Mouse (Mus musculus) hindbrain, embryonic 13.5 days (tissue): ENCODE measurements around the gene Arhgef26. TPM values are rescaled to one million over a fixed set of nuclear protein-coding genes. Genes with fewer than 3 reads are reported as not detected.

ENCODE experiments used
- ATAC-seq: fragments of 200-750 bp; cut with Nextera tagmentation; 2 replicates; pipeline ENCODE4 v1.8.0; 2017; ENCODE audit warnings: moderate TSS enrichment; ENCODE audit not compliant: low FRiP score
- H3K27ac ChIP-seq: fragments of 300-500 bp; sonication (generic); 2 replicates; pipeline ENCODE4 v1.5.1; 2015; ENCODE audit warnings: inconsistent platforms, mild to moderate bottlenecking, moderate library complexity
- H3K27me3 ChIP-seq: fragments of 300-500 bp; sonication (generic); 2 replicates; pipeline ENCODE4 v1.6.1; 2015; ENCODE audit warnings: mild to moderate bottlenecking, inconsistent platforms
- H3K36me3 ChIP-seq: fragments of 300-500 bp; sonication (generic); 2 replicates; pipeline ENCODE4 v1.6.1; 2015; ENCODE audit warnings: mild to moderate bottlenecking, inconsistent platforms
- H3K4me1 ChIP-seq: fragments of 300-500 bp; sonication (generic); replicated peaks from 2 replicates; pipeline ENCODE4 v1.6.1; 2015; ENCODE audit warnings: inconsistent platforms
- H3K4me2 ChIP-seq: fragments of 300-500 bp; sonication (generic); 2 replicates; pipeline ENCODE4 v1.6.1; 2015; ENCODE audit warnings: inconsistent platforms, mild to moderate bottlenecking, moderate library complexity
- H3K4me3 ChIP-seq: fragments of 300-500 bp; sonication (generic); 2 replicates; pipeline ENCODE4 v1.5.1; 2015; ENCODE audit warnings: mild to moderate bottlenecking, inconsistent platforms
- H3K9ac ChIP-seq: fragments of 300-500 bp; sonication (generic); 2 replicates; pipeline ENCODE4 v1.6.1; 2015; ENCODE audit warnings: mild to moderate bottlenecking, inconsistent platforms
- H3K9me3 ChIP-seq: fragments of 300-500 bp; sonication (generic); 2 replicates; pipeline ENCODE4 v1.6.1; 2016; ENCODE audit warnings: inconsistent platforms
- WGBS: fragments of 180-500 bp; shearing (Covaris S2); methylation state at CpG from one replicate; pipeline ENCODE4 v1.1.7; 2015; 5-methylcytosine and 5-hydroxymethylcytosine counted together
- polyA plus RNA-seq: library from polyadenylated mRNA; unstranded; fragments of >200 nt; fragmentation: Nextera tagmentation; extraction: Ambion mirVana; gene quantifications from 2 replicates; pipeline ENCODE4 v1.2.1, GENCODE M21; 2015

Gene Arhgef26
- polyA plus RNA-seq, 1 experiment from 2014 or later: 14.2 TPM

GRCm38 (mm10) chr3:62458284-62459013 is 120.3 kb downstream of the Arhgef26 start:
- peaks cover 34% of the 10 kb centered on the region for H3K36me3 ChIP-seq
- H3K27ac ChIP-seq: no peak overlapping the region
- H3K4me2 ChIP-seq: no peak overlapping the region
- H3K4me1 ChIP-seq: peaks cover 24% of the 10 kb centered on the region
- no peaks in the 10 kb centered on the region for H3K9me3 ChIP-seq
- H3K9ac ChIP-seq: no peak overlapping the region
- 45% methylated on average over 6 of the region's 6 CpGs for WGBS
- peak; percentile 38 for ATAC-seq
- H3K27me3 ChIP-seq: no peaks in the 10 kb centered on the region
- H3K4me3 ChIP-seq: no peak overlapping the region

- ATAC-seq: no peak
- no peak overlapping the region for H3K9ac ChIP-seq
- WGBS: 80% methylated on average over 6 of the region's 6 CpGs
- peaks cover 45% of the 10 kb centered on the region for H3K36me3 ChIP-seq
- H3K27ac ChIP-seq: no peak overlapping the region
- H3K4me1 ChIP-seq: peaks cover 15% of the 10 kb centered on the region
- H3K4me2 ChIP-seq: no peak overlapping the region
- H3K9me3 ChIP-seq: no peaks in the 10 kb centered on the region
- H3K27me3 ChIP-seq: no peaks in the 10 kb centered on the region
- H3K4me3 ChIP-seq: no peak overlapping the region
These were observed 121.3 kb downstream of the Arhgef26 start for GRCm38 (mm10) chr3:62459483-62459882.

GRCm38 (mm10) chr3:62464276-62464675 is 126.1 kb downstream of the Arhgef26 start:
- H3K4me1 ChIP-seq: no peaks in the 10 kb centered on the region
- H3K4me2 ChIP-seq: no peak overlapping the region
- H3K36me3 ChIP-seq: peaks cover 80% of the 10 kb centered on the region
- no peaks in the 10 kb centered on the region for H3K27me3 ChIP-seq
- WGBS: 93% methylated on average over 3 of the region's 3 CpGs
- no peak for ATAC-seq
- no peak overlapping the region for H3K27ac ChIP-seq
- no peaks in the 10 kb centered on the region for H3K9me3 ChIP-seq
- no peak overlapping the region for H3K9ac ChIP-seq
- H3K4me3 ChIP-seq: no peak overlapping the region

GRCm38 (mm10) chr3:62470179-62470578 is 132.0 kb downstream of the Arhgef26 start:
- Histone ChIP-seq H3K4me1 (no peaks in the 10 kb centered on the region), H3K27ac (no peak overlapping the region), H3K4me3 (no peak overlapping the region), H3K27me3 (no peaks in the 10 kb centered on the region), H3K4me2 (no peak overlapping the region), H3K9ac (no peak overlapping the region), H3K36me3 (peaks cover 77% of the 10 kb centered on the region), H3K9me3 (no peaks in the 10 kb centered on the region)
- no peak for ATAC-seq
- 90% methylated on average over 1 of the region's 1 CpGs for WGBS

GRCm38 (mm10) chr3:62484340-62484739 is 146.2 kb downstream of the Arhgef26 start:
- Histone ChIP-seq H3K4me1 (no peaks in the 10 kb centered on the region), H3K9ac (no peak overlapping the region), H3K4me2 (no peak overlapping the region), H3K27me3 (no peaks in the 10 kb centered on the region), H3K27ac (no peak overlapping the region), H3K4me3 (no peak overlapping the region), H3K36me3 (peaks cover 55% of the 10 kb centered on the region), H3K9me3 (no peaks in the 10 kb centered on the region)
- ATAC-seq: no peak
- WGBS: 95% methylated on average over 2 of the region's 2 CpGs

GRCm38 (mm10) chr3:62492568-62492967 is 154.4 kb downstream of the Arhgef26 start:
- Histone ChIP-seq H3K36me3 (peaks cover 64% of the 10 kb centered on the region), H3K9ac (no peak overlapping the region), H3K4me3 (no peak overlapping the region), H3K4me2 (no peak overlapping the region), H3K27me3 (no peaks in the 10 kb centered on the region), H3K9me3 (no peaks in the 10 kb centered on the region), H3K4me1 (no peaks in the 10 kb centered on the region), H3K27ac (no peak overlapping the region)
- whole genome bisulfite sequencing: 83% methylated on average over 6 of the region's 6 CpGs
- no peak for ATAC-seq

GRCm38 (mm10) chr3:62499327-62499726 is 161.2 kb downstream of the Arhgef26 start:
- no peaks in the 10 kb centered on the region for H3K9me3 ChIP-seq
- no peak for ATAC-seq
- 78% methylated on average over 4 of the region's 4 CpGs for WGBS
- H3K4me3 ChIP-seq: no peak overlapping the region
- H3K4me2 ChIP-seq: no peak overlapping the region
- H3K4me1 ChIP-seq: no peaks in the 10 kb centered on the region
- no peaks in the 10 kb centered on the region for H3K27me3 ChIP-seq
- H3K36me3 ChIP-seq: peaks cover 49% of the 10 kb centered on the region
- no peak overlapping the region for H3K9ac ChIP-seq
- no peak overlapping the region for H3K27ac ChIP-seq

GRCm38 (mm10) chr3:62505166-62505900 is 167.2 kb downstream of the Arhgef26 start:
- 84% methylated on average over 5 of the region's 5 CpGs for WGBS
- no peaks in the 10 kb centered on the region for H3K9me3 ChIP-seq
- H3K36me3 ChIP-seq: peaks cover 11% of the 10 kb centered on the region
- peak overlapping the region; percentile 92 for H3K4me3 ChIP-seq
- H3K4me2 ChIP-seq: peak overlapping the region; percentile 73
- H3K4me1 ChIP-seq: peaks cover 18% of the 10 kb centered on the region
- peak overlapping the region; percentile 94 for H3K9ac ChIP-seq
- H3K27me3 ChIP-seq: no peaks in the 10 kb centered on the region
- no peak for ATAC-seq
- no peak overlapping the region for H3K27ac ChIP-seq

- Histone ChIP-seq H3K27me3 (no peaks in the 10 kb centered on the region), H3K36me3 (no peaks in the 10 kb centered on the region), H3K4me1 (peaks cover 18% of the 10 kb centered on the region), H3K9me3 (no peaks in the 10 kb centered on the region), H3K4me2 (peak within 1 kb of the TSS; percentile 73), H3K4me3 (peak within 1 kb of the TSS; percentile 92), H3K27ac (peak within 1 kb of the TSS; percentile 98), H3K9ac (peak within 1 kb of the TSS; percentile 94)
- peak; percentile 99 for ATAC-seq
- under 1% methylated on average over 66 of the region's 66 CpGs for WGBS
These were observed 168.5 kb downstream of the Arhgef26 start, which contains the start of gene Dhx36 for GRCm38 (mm10) chr3:62506488-62507205. Dhx36 (minus strand) TSS chr3:62507004.

GRCm38 (mm10) chr3:62507206-62507647 is 169.1 kb downstream of the Arhgef26 start:
- no peak overlapping the region for H3K9ac ChIP-seq
- no peak; the same call in 1 of the 2 replicates for ATAC-seq

More at GRCm38 (mm10) chr3:62507206-62507647, 169.1 kb downstream of the Arhgef26 start:
- peaks cover 18% of the 10 kb centered on the region for H3K4me1 ChIP-seq
- no peaks in the 10 kb centered on the region for H3K9me3 ChIP-seq
- no peaks in the 10 kb centered on the region for H3K27me3 ChIP-seq
- peak overlapping the region; percentile 92 for H3K4me3 ChIP-seq
- no peaks in the 10 kb centered on the region for H3K36me3 ChIP-seq
- no peak overlapping the region for H3K27ac ChIP-seq
- H3K4me2 ChIP-seq: peak overlapping the region; percentile 73
- 40% methylated on average over 5 of the region's 5 CpGs for WGBS
